Mouse (Mus musculus) neural tube, embryonic 14.5 days (tissue): ENCODE measurements at regions not wholly inside any gene's neighbourhood (a gene's known extent, or its start where the extent isn't known, plus 50 kb on each side); places are given as distances from the start of the nearest gene placed in this dataset.

Source experiments
- ATAC-seq: fragments of 200-750 bp; cut with Nextera tagmentation; 2 replicates; pipeline ENCODE4 v1.8.0; 2017; ENCODE audit warnings: low read depth, mild to moderate bottlenecking, moderate TSS enrichment, moderate library complexity
- H3K27ac ChIP-seq: fragments of 300-500 bp; sonication (generic); 2 replicates; pipeline ENCODE4 v1.5.1; 2014; ENCODE audit warnings: low read depth, mild to moderate bottlenecking, control low read depth, low read length, moderate library complexity, mixed read lengths
- H3K27me3 ChIP-seq: fragments of 300-500 bp; sonication (generic); 2 replicates; pipeline ENCODE4 v1.6.1; 2014; ENCODE audit warnings: low read length; ENCODE audit not compliant: control insufficient read depth, insufficient read depth
- H3K36me3 ChIP-seq: fragments of 300-500 bp; sonication (generic); 2 replicates; pipeline ENCODE4 v1.6.1; 2014; ENCODE audit warnings: low read length, mixed read lengths; ENCODE audit not compliant: control insufficient read depth, insufficient read depth
- H3K4me1 ChIP-seq: fragments of 300-500 bp; sonication (generic); 2 replicates; pipeline ENCODE4 v1.6.1; 2014; ENCODE audit warnings: low read length; ENCODE audit not compliant: control insufficient read depth, insufficient read depth
- H3K4me2 ChIP-seq: fragments of 300-500 bp; sonication (generic); 2 replicates; pipeline ENCODE4 v1.6.1; 2014; ENCODE audit warnings: mild to moderate bottlenecking, low read depth, low read length, control low read depth
- H3K4me3 ChIP-seq: fragments of 300-500 bp; sonication (generic); 2 replicates; pipeline ENCODE4 v1.5.1; 2014; ENCODE audit warnings: low read depth, low read length, control low read depth, mixed read lengths
- H3K9ac ChIP-seq: fragments of 300-500 bp; sonication (generic); replicated peaks from 2 replicates; pipeline ENCODE4 v1.6.1; 2014; ENCODE audit warnings: low read depth, mild to moderate bottlenecking, control low read depth, low read length, mixed read lengths
- H3K9me3 ChIP-seq: fragments of 300-500 bp; sonication (generic); 2 replicates; pipeline ENCODE4 v1.6.1; 2016; ENCODE audit warnings: low read length; ENCODE audit not compliant: control insufficient read depth
- WGBS: fragments of 180-500 bp; shearing (Covaris S2); extraction: QIAGEN DNeasy Blood & Tissue Kit; methylation state at CpG from one replicate; pipeline ENCODE4 v1.1.7; 2014; 5-methylcytosine and 5-hydroxymethylcytosine counted together

DNA sequence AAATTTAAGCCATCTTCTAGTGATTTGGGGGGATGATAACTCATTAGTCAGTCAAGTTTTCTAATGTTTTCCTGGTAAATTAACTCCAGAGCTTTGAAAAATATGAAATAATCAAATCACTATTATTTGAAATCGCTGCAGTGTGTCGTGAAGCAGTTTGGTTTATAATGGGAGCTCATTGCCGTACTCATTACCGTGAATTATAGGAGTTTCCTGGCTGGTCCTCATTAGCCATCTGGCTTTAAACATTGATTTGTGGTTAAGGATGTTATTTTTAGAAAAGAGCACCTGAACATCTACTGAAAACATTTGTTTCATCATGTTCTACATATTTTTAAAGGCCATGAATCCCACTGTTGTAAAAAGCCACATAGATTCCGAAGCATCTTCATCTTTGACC, 94.8 kb upstream of the Pja2 start:
- Histone ChIP-seq H3K4me3 (no peak overlapping the region), H3K4me1 (no peaks in the 10 kb centered on the region), H3K9me3 (no peaks in the 10 kb centered on the region), H3K9ac (no peak overlapping the region), H3K4me2 (no peak overlapping the region), H3K27me3 (no peaks in the 10 kb centered on the region), H3K36me3 (no peaks in the 10 kb centered on the region), H3K27ac (no peak overlapping the region)
- no peak for ATAC-seq
- WGBS = 41% methylated on average over 5 of the region's 5 CpGs

- 85% methylated on average over 1 of the region's 1 CpGs for WGBS
- no peak overlapping the region for H3K4me2 ChIP-seq
- no peak overlapping the region for H3K4me3 ChIP-seq
- no peaks in the 10 kb centered on the region for H3K27me3 ChIP-seq
- H3K36me3 ChIP-seq = no peaks in the 10 kb centered on the region
- no peaks in the 10 kb centered on the region for H3K4me1 ChIP-seq
- H3K27ac ChIP-seq = no peak overlapping the region
- H3K9me3 ChIP-seq = no peaks in the 10 kb centered on the region
- ATAC-seq = no peak
- H3K9ac ChIP-seq = no peak overlapping the region
These were observed 107.9 kb upstream of the Pja2 start for GRCm38 (mm10) chr17:64439571-64439970.

DNA sequence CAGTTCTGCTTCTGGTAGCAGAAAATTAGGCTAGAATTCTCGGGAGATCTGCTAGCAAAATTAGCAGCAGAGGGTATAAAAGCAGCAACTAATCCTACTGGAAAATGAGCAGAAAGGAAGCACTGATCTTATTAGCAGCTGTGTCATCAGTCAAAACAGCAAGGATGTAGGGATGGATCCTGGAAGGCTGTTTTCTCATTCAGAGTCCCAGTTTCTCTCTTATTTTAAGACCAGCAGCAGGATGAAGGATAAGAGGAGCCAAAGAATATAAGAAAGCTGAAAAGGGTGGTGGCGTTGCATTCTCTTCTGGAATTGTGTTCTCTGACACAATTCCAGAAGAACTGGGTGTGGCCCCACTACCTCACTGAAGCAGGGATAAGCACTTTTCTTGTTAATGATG, 123.0 kb upstream of the Pja2 start:
- no peak overlapping the region for H3K4me3 ChIP-seq
- H3K27ac ChIP-seq = no peak overlapping the region
- no peaks in the 10 kb centered on the region for H3K4me1 ChIP-seq
- WGBS = 64% methylated on average over 2 of the region's 2 CpGs
- H3K36me3 ChIP-seq = no peaks in the 10 kb centered on the region
- H3K9ac ChIP-seq = no peak overlapping the region
- ATAC-seq = no peak
- no peaks in the 10 kb centered on the region for H3K9me3 ChIP-seq
- H3K4me2 ChIP-seq = no peak overlapping the region
- no peaks in the 10 kb centered on the region for H3K27me3 ChIP-seq

DNA sequence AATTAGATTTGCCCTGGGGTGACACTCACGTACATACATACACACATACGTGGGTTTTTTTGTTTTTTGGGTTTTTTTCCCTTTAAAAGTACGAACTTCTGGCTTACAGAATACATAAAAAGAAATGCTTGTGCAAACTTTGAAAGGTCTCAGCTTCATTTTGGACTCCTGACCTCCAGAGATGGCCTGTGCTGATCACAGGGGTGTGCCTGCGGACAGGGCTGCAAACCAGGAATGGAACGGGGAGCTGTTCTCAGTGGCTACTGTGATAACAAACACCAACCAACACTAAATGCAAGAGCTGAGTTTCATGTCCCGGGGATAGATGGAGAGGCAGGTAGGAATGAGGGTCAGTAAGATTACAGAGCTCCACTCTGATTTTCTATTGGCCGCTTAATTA, 134.3 kb upstream of the Man2a1 start:
- Histone ChIP-seq H3K36me3 (no peaks in the 10 kb centered on the region), H3K9ac (no peak overlapping the region)
- 89% methylated on average over 7 of the region's 7 CpGs for WGBS

GRCm38 (mm10) chr17:64466746-64467145, 133.8 kb upstream of the Man2a1 start:
- peaks cover 9% of the 10 kb centered on the region; the same call in 1 of the 2 replicates for H3K4me1 ChIP-seq
- 80% methylated on average over 9 of the region's 9 CpGs for WGBS
- no peaks in the 10 kb centered on the region for H3K27me3 ChIP-seq
- no peak for ATAC-seq
- no peak overlapping the region for H3K9ac ChIP-seq
- no peaks in the 10 kb centered on the region for H3K9me3 ChIP-seq
- no peak overlapping the region for H3K4me2 ChIP-seq
- H3K36me3 ChIP-seq = no peaks in the 10 kb centered on the region
- no peak overlapping the region for H3K27ac ChIP-seq
- H3K4me3 ChIP-seq = no peak overlapping the region

More for the DNA sequence above, 134.3 kb upstream of the Man2a1 start:
- Histone ChIP-seq H3K4me3 (no peak overlapping the region), H3K9me3 (no peaks in the 10 kb centered on the region), H3K4me1 (peaks cover 9% of the 10 kb centered on the region; the same call in 1 of the 2 replicates), H3K27me3 (no peaks in the 10 kb centered on the region), H3K4me2 (no peak overlapping the region), H3K27ac (no peak overlapping the region)
- ATAC-seq = no peak

DNA sequence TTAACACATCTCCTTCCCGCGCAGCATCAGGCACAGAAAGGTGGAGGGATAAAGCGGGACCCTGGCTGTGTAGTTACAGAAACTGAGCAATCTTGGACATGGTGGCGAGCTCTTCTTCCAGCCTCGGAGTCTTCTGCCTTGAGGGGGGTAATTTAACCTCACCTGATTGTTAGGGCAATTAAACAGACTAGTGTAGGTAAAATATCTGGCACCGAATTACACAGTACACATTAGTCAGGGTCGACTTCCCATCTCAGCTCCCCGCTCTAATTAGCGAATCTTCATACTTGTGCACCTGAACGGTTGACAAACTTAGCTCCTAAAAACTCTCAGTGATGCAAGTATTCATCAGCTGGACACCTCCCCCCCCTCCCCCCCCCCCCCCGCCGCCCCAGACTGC, 133.2 kb upstream of the Man2a1 start:
- 65% methylated on average over 10 of the region's 12 CpGs for WGBS
- ATAC-seq = 0 out of 2 replicates have a peak, but pooled peaks have one; percentile 56
- H3K4me2 ChIP-seq = no peak overlapping the region

DNA sequence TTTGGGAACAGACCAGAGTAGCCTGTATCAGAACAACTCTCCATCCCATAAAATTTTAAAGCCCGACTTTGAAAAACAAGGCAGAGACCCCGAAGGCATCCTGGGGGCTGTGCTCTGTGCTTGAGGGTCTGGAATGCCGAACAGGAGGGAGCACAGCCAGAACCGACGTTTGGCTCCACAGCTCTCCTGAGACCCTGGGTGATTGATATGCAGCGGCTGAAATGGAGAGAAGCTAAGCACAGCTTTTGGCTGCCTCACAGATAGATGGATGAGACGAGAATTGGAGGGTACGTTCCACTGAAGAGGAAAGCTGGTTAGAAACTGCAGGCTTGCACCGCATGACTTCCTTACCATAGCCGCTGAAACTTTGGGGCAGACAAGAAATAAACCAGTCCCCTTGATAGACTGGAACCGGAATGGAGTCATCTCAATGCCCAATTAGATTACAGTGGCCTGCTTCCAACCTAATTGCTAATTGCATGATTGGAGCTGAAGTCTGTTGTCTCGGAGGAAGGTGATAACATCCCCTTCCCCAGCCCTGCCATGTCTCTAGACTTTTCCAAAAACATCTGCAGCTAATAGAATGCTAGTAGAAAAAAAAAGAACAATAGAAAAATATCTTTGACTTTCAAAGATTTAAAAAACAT, 130.7 kb upstream of the Man2a1 start:
- H3K4me2 ChIP-seq = peak overlapping the region; percentile 27; the same call in 1 of the 2 replicates
- peaks cover 9% of the 10 kb centered on the region; the same call in 1 of the 2 replicates for H3K4me1 ChIP-seq
- H3K9ac ChIP-seq = no peak overlapping the region
- H3K27me3 ChIP-seq = no peaks in the 10 kb centered on the region
- no peak overlapping the region for H3K27ac ChIP-seq
- H3K4me3 ChIP-seq = no peak overlapping the region
- peak; percentile 56; the same call in 1 of the 2 replicates for ATAC-seq
- WGBS = 9% methylated on average over 12 of the region's 12 CpGs
- H3K36me3 ChIP-seq = no peaks in the 10 kb centered on the region
- no peaks in the 10 kb centered on the region for H3K9me3 ChIP-seq

More for the DNA sequence above, 133.2 kb upstream of the Man2a1 start:
- Histone ChIP-seq H3K9ac (no peak overlapping the region), H3K4me3 (no peak overlapping the region), H3K36me3 (no peaks in the 10 kb centered on the region), H3K9me3 (no peaks in the 10 kb centered on the region), H3K27me3 (no peaks in the 10 kb centered on the region), H3K27ac (no peak overlapping the region), H3K4me1 (peaks cover 9% of the 10 kb centered on the region; the same call in 1 of the 2 replicates)

DNA sequence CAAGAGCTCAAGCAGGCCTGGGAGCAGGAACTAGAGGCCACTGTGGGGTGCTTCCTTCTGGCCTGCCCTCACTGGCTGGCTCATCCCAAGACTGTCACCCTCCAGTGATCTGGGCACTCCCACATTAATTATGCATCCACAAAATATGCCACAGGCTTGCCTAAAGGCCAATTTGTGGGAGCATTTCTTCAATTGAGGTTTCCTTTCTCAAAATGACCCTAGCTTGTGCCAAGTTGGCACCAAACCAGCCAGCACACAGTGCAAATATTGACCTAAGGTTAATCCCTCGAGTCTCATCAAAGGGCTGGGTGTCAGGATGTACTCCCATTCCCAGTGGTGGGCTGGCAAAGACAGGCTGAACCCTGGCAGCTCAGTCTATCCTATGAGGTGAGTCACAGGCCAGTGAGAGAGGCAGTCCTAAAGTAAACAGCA, 119.9 kb upstream of the Man2a1 start:
- no peak overlapping the region for H3K27ac ChIP-seq
- no peak overlapping the region for H3K4me2 ChIP-seq
- WGBS = 50% methylated on average over 1 of the region's 1 CpGs
- H3K4me1 ChIP-seq = no peaks in the 10 kb centered on the region
- H3K36me3 ChIP-seq = no peaks in the 10 kb centered on the region
- no peak; the same call in 1 of the 2 replicates for ATAC-seq
- no peaks in the 10 kb centered on the region for H3K27me3 ChIP-seq
- H3K9me3 ChIP-seq = no peaks in the 10 kb centered on the region
- H3K4me3 ChIP-seq = no peak overlapping the region
- no peak overlapping the region for H3K9ac ChIP-seq

DNA sequence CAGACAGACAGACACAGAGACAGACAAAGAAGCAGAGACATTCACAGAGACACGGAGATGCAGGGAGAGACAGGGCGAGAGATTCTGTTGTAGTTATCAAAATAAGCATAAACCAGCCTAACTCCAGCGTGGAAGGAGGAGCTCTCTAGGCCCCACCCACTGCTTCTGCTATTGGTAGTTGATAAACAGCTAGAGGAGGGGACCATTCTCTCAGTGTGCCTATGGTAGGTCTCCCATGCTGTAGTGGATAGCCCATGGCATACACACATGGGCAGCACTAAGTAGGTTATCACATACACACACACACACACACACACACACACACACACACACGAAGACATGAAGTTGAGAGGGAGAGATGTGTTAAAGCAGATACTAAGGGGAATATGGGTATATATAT, 115.7 kb upstream of the Man2a1 start:
- Histone ChIP-seq H3K4me3 (no peak overlapping the region), H3K27ac (no peak overlapping the region), H3K4me1 (no peaks in the 10 kb centered on the region), H3K36me3 (no peaks in the 10 kb centered on the region), H3K4me2 (no peak overlapping the region), H3K27me3 (no peaks in the 10 kb centered on the region), H3K9ac (no peak overlapping the region), H3K9me3 (no peaks in the 10 kb centered on the region)
- 89% methylated on average over 4 of the region's 4 CpGs for WGBS
- ATAC-seq = no peak
